Mouse (Mus musculus) megakaryocyte, embryonic 14.5 days (primary cell): ENCODE data around the gene Olfr573-ps1.

Source experiments
- FLI1 ChIP-seq: IDR thresholded peaks from 2 replicates; pipeline ENCODE4 v1.6.1; 2012; ENCODE audit warnings: low read length, inconsistent platforms, mixed read lengths
- GATA1 ChIP-seq: IDR thresholded peaks from 3 replicates; pipeline ENCODE4 v1.6.1; 2012; ENCODE audit warnings: mixed read lengths, low read length, inconsistent platforms, borderline replicate concordance

DNA sequence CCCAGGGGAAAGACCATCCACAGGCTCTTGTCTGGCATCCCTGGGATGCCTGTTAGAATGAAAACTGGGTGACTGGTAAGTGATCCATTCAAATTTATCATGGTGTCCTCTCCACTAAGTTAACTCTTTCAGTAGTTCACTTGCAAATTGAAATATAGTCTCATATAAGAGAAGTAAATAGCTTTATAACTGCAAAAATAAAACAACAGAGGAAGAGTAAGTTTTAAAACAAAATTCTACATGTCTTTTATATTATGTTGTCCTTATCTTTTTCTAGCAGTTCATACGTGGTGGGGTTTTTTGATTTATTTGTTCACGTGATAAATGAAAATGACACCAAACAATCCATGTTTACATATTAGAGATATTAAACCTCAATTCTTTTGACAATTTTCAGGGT, at the start of gene Olfr573-ps1:
- TF ChIP-seq GATA1, result no peak
- TF ChIP-seq FLI1, result no peak
